Mouse (Mus musculus): Measurements from ENCODE around the gene Dph7. TPM values are rescaled to one million over a fixed set of nuclear protein-coding genes. Genes with fewer than 3 reads are reported as not detected.

Dph7 gene
- polyA plus RNA-seq, 1 experiment from 2014 or later, result 35.5 TPM

- H3K27ac ChIP-seq, result peak within 1 kb of the TSS; percentile 91
- WGBS, result under 1% methylated on average over 62 of the region's 64 CpGs
- peak within 1 kb of the TSS; percentile 86 for H3K9ac ChIP-seq
Observed at GRCm38 (mm10) chr2:24974906-24975703, 12.9 kb downstream of the Dph7 start, which contains the start of gene Mrpl41. Mrpl41 (minus strand) TSS chr2:24975098.

GRCm38 (mm10) chr2:24975704-24976297 lies 13.6 kb downstream of the Dph7 start, which contains the start of gene Pnpla7:
Pnpla7 (plus strand) TSS chr2:24976033.
- peak within 1 kb of the TSS; percentile 78 for H3K4me3 ChIP-seq
- 1% methylated on average over 16 of the region's 16 CpGs for WGBS
- peak; percentile 25; the same call in 1 of the 2 replicates for ATAC-seq
- no peaks in the 10 kb centered on the region for H3K27me3 ChIP-seq
- H3K4me2 ChIP-seq, result peak within 1 kb of the TSS; percentile 95
- H3K36me3 ChIP-seq (ENCODE audit: poor library complexity, severe bottlenecking), result peaks cover 27% of the 10 kb centered on the region
- H3K4me1 ChIP-seq, result peaks cover 28% of the 10 kb centered on the region
- H3K9ac ChIP-seq, result peak within 1 kb of the TSS; percentile 86
- no peaks in the 10 kb centered on the region for H3K9me3 ChIP-seq (replicated peaks)
- H3K27ac ChIP-seq, result peak within 1 kb of the TSS; percentile 91

More at GRCm38 (mm10) chr2:24974906-24975703, 12.9 kb downstream of the Dph7 start, which contains the start of gene Mrpl41:
- Histone ChIP-seq H3K4me3 (peak within 1 kb of the TSS; percentile 78), H3K9me3 (replicated peaks) (no peaks in the 10 kb centered on the region), H3K4me1 (peaks cover 28% of the 10 kb centered on the region), H3K36me3 (ENCODE audit: poor library complexity, severe bottlenecking) (peaks cover 34% of the 10 kb centered on the region), H3K4me2 (peak within 1 kb of the TSS; percentile 95), H3K27me3 (no peaks in the 10 kb centered on the region)
- peak; percentile 100 for ATAC-seq

- no peak for ATAC-seq
- peaks cover 15% of the 10 kb centered on the region for H3K36me3 ChIP-seq (ENCODE audit: poor library complexity, severe bottlenecking)
- no peak overlapping the region for H3K4me3 ChIP-seq
- peaks cover 28% of the 10 kb centered on the region for H3K4me1 ChIP-seq
- no peak overlapping the region for H3K9ac ChIP-seq
- no peak overlapping the region for H3K27ac ChIP-seq
- H3K4me2 ChIP-seq, result no peak overlapping the region
- WGBS, result 94% methylated on average over 5 of the region's 5 CpGs
- H3K27me3 ChIP-seq, result no peaks in the 10 kb centered on the region
- H3K9me3 ChIP-seq (replicated peaks), result no peaks in the 10 kb centered on the region
Observed at GRCm38 (mm10) chr2:24976960-24977359, 14.8 kb downstream of the Dph7 start.

- Histone ChIP-seq H3K4me1 (no peaks in the 10 kb centered on the region), H3K36me3 (ENCODE audit: poor library complexity, severe bottlenecking) (no peaks in the 10 kb centered on the region), H3K4me3 (no peak overlapping the region), H3K27me3 (no peaks in the 10 kb centered on the region), H3K9ac (no peak overlapping the region), H3K27ac (no peak overlapping the region), H3K9me3 (replicated peaks) (no peaks in the 10 kb centered on the region), H3K4me2 (no peak overlapping the region)
- WGBS, result 59% methylated on average over 2 of the region's 2 CpGs
- no peak for ATAC-seq
Observed at GRCm38 (mm10) chr2:24987762-24988161, 25.6 kb downstream of the Dph7 start.

GRCm38 (mm10) chr2:24995332-24995731 lies 33.1 kb downstream of the Dph7 start:
- Histone ChIP-seq H3K9ac (no peak overlapping the region), H3K27me3 (no peaks in the 10 kb centered on the region), H3K4me2 (no peak overlapping the region), H3K27ac (no peak overlapping the region), H3K36me3 (ENCODE audit: poor library complexity, severe bottlenecking) (no peaks in the 10 kb centered on the region), H3K9me3 (replicated peaks) (no peaks in the 10 kb centered on the region), H3K4me1 (no peaks in the 10 kb centered on the region), H3K4me3 (no peak overlapping the region)
- ATAC-seq, result no peak
- WGBS, result 91% methylated on average over 6 of the region's 6 CpGs

- Histone ChIP-seq H3K4me3 (no peak overlapping the region), H3K27me3 (no peaks in the 10 kb centered on the region), H3K4me2 (no peak overlapping the region), H3K9ac (no peak overlapping the region), H3K9me3 (replicated peaks) (no peaks in the 10 kb centered on the region), H3K36me3 (ENCODE audit: poor library complexity, severe bottlenecking) (no peaks in the 10 kb centered on the region), H3K27ac (no peak overlapping the region), H3K4me1 (no peaks in the 10 kb centered on the region)
- no peak for ATAC-seq
- 91% methylated on average over 2 of the region's 2 CpGs for WGBS
Observed at GRCm38 (mm10) chr2:24996471-24996870, 34.3 kb downstream of the Dph7 start.

- ATAC-seq, result no peak
- no peak overlapping the region for H3K4me2 ChIP-seq
- no peaks in the 10 kb centered on the region for H3K4me1 ChIP-seq
- no peak overlapping the region for H3K9ac ChIP-seq
- no peaks in the 10 kb centered on the region for H3K9me3 ChIP-seq (replicated peaks)
- no peak overlapping the region for H3K4me3 ChIP-seq
- H3K27ac ChIP-seq, result no peak overlapping the region
- H3K36me3 ChIP-seq (ENCODE audit: poor library complexity, severe bottlenecking), result no peaks in the 10 kb centered on the region
- 82% methylated on average over 3 of the region's 3 CpGs for WGBS
- no peaks in the 10 kb centered on the region for H3K27me3 ChIP-seq
Observed at GRCm38 (mm10) chr2:25000544-25001235, 38.5 kb downstream of the Dph7 start.

- Histone ChIP-seq H3K4me2 (no peak overlapping the region), H3K9me3 (replicated peaks) (no peaks in the 10 kb centered on the region), H3K27me3 (no peaks in the 10 kb centered on the region), H3K9ac (no peak overlapping the region), H3K27ac (no peak overlapping the region), H3K4me3 (no peak overlapping the region), H3K36me3 (ENCODE audit: poor library complexity, severe bottlenecking) (no peaks in the 10 kb centered on the region), H3K4me1 (no peaks in the 10 kb centered on the region)
- ATAC-seq, result peak; percentile 50; the same call in 1 of the 2 replicates
- 55% methylated on average over 9 of the region's 9 CpGs for WGBS
Observed at GRCm38 (mm10) chr2:25003946-25004786, 42.0 kb downstream of the Dph7 start.

GRCm38 (mm10) chr2:25006767-25007166 lies 44.6 kb downstream of the Dph7 start:
- Histone ChIP-seq H3K27me3 (no peaks in the 10 kb centered on the region), H3K9me3 (replicated peaks) (no peaks in the 10 kb centered on the region), H3K9ac (no peak overlapping the region), H3K27ac (no peak overlapping the region), H3K4me1 (no peaks in the 10 kb centered on the region), H3K4me2 (no peak overlapping the region), H3K4me3 (no peak overlapping the region), H3K36me3 (ENCODE audit: poor library complexity, severe bottlenecking) (no peaks in the 10 kb centered on the region)
- ATAC-seq, result no peak
- 97% methylated on average over 1 of the region's 1 CpGs for WGBS

GRCm38 (mm10) chr2:25008250-25008649 lies 46.0 kb downstream of the Dph7 start:
- no peaks in the 10 kb centered on the region for H3K9me3 ChIP-seq (replicated peaks)
- no peaks in the 10 kb centered on the region for H3K36me3 ChIP-seq (ENCODE audit: poor library complexity, severe bottlenecking)
- H3K4me2 ChIP-seq, result no peak overlapping the region
- no peaks in the 10 kb centered on the region for H3K27me3 ChIP-seq
- no peak overlapping the region for H3K27ac ChIP-seq
- H3K4me3 ChIP-seq, result no peak overlapping the region
- no peak for ATAC-seq
- no peaks in the 10 kb centered on the region for H3K4me1 ChIP-seq
- no peak overlapping the region for H3K9ac ChIP-seq
